Mouse (Mus musculus): ENCODE results near the gene Mrrf.

Gene Mrrf

DNA sequence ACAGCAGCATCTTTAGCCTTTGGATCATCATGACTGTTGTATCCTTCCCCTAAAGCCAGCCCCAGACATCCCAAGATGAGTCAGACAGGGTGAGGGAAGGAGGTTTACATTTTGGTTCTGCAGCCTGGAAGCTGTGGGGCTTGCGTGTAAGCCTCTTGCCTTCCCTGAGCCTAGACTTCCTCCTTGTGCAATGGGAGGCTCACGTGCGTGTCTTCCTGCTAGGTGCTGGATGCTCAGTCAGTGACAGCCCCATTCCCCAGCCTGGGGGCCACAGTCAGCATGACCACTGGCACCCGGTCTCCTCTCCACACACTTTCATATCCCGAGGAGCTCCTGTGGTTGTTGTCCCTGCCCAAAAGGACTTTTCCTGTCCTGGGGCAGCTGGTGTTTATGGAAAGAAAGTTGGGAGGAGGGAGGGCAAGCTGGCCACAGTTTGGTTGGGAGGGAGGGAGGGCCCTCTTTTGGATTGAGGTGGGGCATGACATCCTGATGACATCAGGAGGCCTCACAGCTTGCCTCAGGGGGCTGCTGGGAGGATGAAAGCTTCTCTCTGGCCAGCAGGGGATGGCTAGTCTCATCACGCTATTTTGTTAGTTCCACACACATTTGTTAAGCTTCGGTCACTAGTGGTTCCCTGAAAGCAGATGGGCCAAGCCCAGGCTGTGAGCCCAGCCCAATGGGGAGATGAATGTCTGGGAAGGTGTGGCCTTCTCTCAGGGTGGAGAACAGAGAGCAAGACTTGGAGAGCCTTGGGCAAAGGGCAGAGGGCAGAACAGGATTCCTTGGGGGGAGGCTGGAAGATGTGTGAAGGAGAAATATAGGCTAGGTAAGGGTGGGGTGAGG lies 98.6 kb downstream of the Mrrf start:
- no peak for DNase-seq

DNA sequence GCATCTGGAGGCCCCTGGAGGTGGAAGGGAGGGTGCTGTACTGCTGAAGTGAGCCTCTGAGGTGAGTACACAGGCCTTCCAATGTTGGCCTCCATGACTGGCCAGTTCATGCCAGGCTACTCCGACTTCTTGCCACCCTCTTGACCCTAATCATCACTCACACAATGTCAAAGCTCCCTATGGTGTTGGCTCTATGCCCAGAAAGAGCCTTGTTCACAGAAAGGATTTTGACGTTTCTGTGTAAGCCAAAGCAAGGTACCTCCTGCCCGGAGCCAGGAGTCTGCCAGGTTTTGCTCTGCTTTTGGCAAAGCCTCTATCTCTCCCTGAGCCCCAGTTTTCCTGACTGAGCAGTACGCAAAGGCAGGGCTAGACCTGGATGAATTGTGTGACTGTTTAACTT lies 99.7 kb downstream of the Mrrf start:
- DNase-seq = peak in 1 of 2 experiments; percentile 78

DNA sequence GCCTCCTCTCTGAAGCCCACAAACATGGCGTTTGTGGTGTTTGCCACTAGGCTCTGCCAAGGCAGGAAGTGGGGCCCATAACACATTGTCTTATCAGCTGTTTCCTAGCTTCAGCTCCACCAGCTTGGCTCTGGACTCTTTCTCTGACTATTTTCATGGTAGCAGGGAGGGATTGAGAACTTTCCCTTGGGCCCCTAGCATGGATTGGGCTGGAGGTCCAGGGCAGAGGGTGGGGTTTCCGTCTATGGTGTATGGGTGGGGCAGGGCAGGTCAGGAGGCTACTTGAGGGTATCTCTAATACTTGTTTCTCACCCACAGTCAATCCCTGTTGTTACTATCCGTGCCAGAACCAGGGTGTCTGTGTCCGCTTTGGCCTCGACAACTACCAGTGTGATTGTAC lies 100.7 kb downstream of the Mrrf start:
- DNase-seq = no peak

DNA sequence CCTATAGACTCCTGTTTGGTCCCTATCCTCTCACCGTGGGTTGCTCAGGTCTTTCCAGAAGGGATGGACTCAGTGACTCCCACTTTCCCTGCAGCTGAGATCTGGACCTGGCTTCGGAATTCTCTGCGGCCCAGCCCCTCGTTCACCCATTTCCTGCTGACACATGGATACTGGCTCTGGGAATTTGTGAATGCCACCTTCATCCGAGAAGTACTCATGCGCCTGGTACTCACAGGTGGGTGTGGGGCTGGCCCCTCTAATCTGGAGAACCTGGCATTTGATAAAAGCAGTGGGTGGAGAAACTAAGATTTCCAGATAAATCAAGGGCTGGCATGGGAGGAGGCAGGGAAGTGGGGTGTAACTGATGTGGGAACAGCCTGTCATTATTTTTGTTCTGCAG lies 101.4 kb downstream of the Mrrf start:
- peak in 1 of 2 experiments; percentile 27 for DNase-seq

DNA sequence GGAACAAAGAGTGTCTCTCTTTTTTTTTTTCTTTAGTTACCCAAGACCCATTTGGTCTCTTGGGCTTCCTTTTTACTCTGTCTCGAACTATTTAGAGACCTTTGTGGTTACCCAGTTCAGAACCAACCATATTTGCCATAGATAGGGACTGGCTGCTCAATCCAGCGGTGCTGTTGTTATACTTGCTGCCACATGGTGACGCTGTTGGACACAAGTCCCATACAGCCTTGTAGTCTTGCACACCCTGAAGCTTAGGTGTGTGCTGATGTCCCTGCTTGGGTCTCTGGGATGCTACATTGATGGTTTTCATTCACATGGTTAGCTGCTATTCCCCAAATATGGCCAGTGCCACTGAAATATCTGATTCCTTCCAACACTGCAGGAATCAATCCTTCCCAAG lies 102.3 kb downstream of the Mrrf start:
- DNase-seq = no peak

DNA sequence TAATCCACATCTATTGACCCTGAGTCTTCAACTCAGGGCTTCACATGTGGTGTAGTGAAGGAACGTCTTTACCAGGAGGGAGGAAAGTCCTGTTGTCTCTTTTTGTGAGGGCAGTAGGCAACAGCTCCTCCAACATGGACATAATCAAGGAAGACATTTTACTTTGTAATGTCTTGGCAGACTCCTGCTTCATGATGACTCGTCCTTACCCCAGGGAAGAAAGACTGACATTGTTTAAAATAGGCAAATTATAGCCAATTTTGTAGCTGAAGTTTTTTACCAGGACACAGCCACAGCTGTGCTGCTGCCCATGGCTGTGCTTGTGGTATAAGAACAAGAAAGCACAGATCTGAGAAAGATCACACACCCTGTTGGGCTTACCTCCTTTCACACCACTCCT lies 102.8 kb downstream of the Mrrf start:
- no peak for DNase-seq

Measured in lung, adult 18-20 months (tissue).